Mouse (Mus musculus) layer of hippocampus, adult 18-20 months (tissue): ENCODE data around the gene Fer. TPM values are rescaled to one million over a fixed set of nuclear protein-coding genes. Genes with fewer than 3 reads are reported as not detected.
"Not testable (repeated sequence)": the region's sequence is repeated elsewhere in the genome, so short reads cannot be mapped to it uniquely, and the experiment has no call there.

Experiments
- DNase-seq, 2 experiments: peaks; one replicate each; pipeline ENCODE4 v3.0.0; 2022; ENCODE audit warnings: low spot score in 2 of 2
- long read RNA-seq: library from polyadenylated mRNA; stranded (forward); transcript quantifications from one replicate; pipeline ENCODE4 v2.0.0, GENCODE M21; 2021
- total RNA-seq, 2 experiments: library from RNA; stranded (reverse); gene quantifications; 2 replicates each; pipeline ENCODE4 v1.2.3; 2021

The Fer gene
- 10 to 100 TPM; 33.5 to 35.4 TPM for total RNA-seq
- long read RNA-seq, partial matches to known transcripts, result 5 of 34 reads
- long read RNA-seq, other reads (novel, unspliced or antisense), result 29 of 34 reads

DNA sequence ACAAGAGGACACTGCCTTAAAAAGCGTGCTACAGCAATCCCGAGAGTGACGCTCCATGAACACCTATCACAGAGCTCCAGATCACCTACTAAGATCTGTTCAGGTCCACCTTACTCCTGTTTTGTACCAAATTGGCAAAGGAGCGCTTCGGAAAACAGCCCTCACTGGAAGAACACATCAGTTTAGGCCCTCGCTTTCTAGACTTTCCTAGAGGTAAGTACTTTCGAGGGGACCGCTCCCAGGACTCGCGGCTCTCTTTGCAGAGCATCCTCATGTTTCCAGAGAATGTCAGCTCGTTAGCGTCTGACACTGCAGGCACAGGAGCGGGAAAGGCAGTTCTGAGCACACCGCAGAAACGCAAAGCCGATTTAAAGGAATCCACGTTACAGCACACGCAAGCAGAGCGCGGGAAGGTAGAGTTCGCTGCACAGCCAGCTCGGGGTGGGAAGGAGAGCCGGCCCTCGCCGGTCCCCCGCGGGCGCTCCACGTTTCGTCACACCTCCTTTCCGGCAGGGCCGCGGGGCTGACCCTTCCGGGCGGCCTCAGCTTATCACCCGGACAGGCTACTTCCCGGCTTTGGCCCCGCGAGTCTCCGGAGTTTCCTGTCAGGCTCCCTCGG, at the start of gene Fer:
Fer (plus strand) TSS at position 51 of the 619 bp plus-strand sequence.
- no peak for DNase-seq

DNA sequence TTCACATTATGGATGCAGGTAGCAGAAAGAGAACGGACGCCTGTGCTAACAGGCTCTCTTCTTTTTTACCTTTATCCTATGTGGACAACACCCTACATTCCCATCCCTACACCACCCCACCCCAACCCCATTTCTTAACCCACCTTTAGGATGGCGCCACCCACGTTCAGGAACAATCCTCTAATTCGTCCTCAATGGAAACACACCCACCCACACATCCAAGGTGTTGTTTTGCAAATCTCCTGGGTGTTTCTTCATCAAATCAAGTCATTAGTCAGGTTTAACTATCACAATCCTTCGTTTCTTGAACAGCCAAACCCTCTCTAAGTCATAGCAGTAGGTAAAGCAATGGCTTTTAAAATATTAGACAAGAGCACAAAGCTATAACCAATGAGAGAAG, 49.3 kb upstream of the Fer start:
- DNase-seq, result no peak

GRCm38 (mm10) chr17:63818444-63819027, 44.3 kb upstream of the Fer start:
- DNase-seq, result no peak

- no peak for DNase-seq
Observed at GRCm38 (mm10) chr17:63824141-63824540, 38.7 kb upstream of the Fer start.

GRCm38 (mm10) chr17:63826196-63826595, 36.7 kb upstream of the Fer start:
- no peak for DNase-seq

DNA sequence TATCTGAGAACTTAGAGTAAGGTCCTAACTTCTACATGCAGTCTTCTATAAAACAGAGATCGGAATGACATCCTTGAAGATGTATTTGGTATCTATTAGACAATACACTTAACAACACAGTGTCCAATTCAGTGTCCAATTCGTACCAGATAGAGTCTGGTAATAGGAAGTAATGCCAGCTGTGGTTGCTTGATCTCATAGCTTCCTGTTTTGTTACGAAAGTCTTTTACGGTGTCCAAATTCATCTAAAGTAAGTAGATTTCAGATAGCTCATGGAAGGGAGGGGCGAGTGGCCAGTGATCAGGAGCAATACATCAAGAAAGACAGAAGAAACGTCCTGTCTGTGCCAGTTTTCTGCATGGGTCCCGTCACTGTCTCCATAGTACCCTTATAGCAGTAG, 36.1 kb upstream of the Fer start:
- no peak for DNase-seq

- DNase-seq, result no peak
Observed at GRCm38 (mm10) chr17:63828561-63829332, 34.1 kb upstream of the Fer start.

DNA sequence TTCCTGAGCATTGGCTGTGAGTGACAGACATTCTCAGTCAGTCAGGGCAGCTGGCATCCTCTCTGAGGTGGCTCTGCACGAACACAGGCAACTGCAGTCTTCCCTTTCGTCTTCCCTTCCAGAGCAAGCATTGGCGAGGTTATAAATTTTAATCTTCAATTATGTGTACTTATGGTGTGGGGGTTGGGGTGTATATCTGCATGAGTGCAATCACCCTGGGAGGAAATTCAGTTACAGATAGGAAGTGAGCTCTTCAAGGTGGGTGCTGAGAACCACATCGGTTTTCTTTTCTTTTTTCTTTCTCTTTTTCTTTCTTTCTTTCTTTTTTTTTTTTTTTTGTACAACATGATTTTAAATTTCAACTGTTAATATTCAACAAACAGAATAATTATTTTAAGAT, 31.3 kb upstream of the Fer start:
- DNase-seq, result no peak

- DNase-seq, result no peak
Observed at GRCm38 (mm10) chr17:63836223-63836622, 26.6 kb upstream of the Fer start.

- peak in 1 of 2 experiments; percentile 22 for DNase-seq
Observed at GRCm38 (mm10) chr17:63836641-63837040, 26.2 kb upstream of the Fer start.

DNA sequence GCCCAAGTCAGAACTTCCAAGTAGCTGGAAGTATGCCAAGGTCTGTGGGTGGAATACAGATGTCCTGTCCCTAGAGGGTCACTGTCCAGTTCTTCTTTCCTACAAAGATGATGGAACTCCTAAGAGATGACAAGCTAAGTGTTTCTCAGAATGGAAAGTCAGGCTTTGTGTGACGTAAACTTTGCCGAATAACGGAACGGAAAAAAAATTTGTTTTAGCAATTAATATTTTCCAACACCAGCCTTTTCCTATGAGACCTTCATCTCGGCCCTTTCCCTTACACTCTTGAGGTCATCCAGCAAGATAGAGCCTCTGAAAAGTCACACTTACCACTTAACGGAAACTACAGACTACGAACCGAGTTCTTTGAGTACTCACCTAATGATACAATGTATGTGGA, 24.7 kb upstream of the Fer start:
- no peak for DNase-seq

DNA sequence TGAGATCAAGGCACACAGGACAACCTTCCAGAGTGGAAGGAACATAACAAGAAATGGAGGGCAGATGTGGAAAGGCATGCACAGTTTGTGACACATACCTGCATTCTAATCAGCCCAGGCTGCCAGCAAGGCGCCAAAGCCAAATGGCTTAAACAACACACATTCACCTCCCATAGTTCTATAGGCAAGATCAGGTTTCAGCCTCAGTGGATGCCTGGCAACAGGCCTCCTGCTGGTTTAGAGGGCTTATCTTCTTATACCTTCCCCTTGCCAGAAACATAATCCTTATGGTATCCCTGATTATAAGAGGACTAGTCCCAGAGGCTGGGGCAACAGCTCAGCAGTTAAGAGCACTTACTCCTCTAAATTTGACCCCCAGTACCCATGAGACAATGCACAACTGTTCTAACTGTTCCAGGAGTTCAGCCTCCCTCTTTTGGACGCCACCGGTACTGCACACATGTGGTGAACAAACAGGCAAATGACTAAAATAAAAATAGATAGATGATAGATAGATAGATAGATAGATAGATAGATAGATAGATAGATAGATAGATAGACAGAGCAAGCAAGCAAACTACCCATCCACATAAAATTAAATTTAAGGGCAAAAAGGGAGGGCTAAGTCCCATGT, 23.1 kb upstream of the Fer start:
- no peak for DNase-seq

GRCm38 (mm10) chr17:63842226-63842625, 20.6 kb upstream of the Fer start:
- no peak for DNase-seq

- DNase-seq, result no peak
Observed at GRCm38 (mm10) chr17:63844936-63845335, 17.9 kb upstream of the Fer start.

DNA sequence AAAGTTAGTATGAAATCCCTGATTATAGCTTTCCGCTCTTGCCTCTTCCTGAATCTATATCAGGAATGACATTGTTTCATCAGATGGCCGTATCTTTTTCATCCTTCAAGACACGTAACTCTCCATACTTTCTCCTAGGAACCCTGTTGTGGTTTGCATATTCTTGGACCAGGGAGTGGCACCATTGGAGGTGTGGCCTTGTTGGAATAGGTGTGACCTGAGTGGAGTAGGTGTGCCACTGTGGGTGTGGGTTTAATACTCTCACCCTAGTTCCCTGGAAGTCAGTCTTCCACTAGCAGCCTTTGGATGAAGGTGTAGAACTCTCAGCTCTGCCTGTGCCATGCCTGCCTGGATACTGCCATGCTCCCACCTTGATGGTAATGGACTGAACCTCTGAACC, 17.1 kb upstream of the Fer start:
- not testable (repeated sequence) for DNase-seq

DNA sequence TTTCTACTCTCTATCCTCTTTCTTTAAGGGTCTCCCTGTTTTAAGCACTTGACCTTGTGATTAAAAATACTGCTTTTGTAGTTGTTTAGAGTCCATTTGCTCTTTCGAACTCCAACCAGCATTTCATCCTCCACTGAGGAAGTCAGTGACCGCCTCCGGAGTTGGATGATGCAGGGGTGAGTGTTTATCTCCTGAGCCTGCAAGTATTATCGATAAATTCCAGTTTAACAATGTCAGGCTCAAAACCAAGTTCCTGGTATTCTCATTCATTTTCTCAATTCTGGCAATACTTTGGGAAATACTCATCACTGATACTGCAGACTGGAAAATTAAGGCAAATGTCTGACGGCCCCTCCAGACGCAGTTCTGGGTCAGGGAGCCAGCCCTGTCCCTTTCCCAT, 13.7 kb upstream of the Fer start:
- no peak for DNase-seq

DNA sequence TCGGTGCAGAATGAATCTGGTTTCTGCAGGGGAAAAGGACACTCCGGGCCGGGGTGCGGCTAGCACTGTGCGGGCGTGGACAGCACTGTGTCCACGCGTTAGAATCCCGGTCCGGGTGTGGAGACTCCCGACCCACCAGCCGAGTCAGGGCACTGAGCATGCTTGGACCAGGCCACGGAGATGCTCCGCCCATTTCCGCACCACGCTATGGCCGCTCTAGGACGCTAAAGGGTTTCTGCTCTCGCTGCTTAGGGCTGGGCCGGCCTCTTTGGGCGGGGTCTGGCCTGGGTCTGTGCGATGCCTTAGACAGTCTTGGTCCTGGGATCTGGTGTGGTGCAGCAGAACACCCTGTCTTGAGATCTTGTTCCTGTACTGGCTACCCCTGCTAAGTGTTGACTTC, 13.3 kb upstream of the Fer start:
- peak; percentile 77 to 86 for DNase-seq

DNA sequence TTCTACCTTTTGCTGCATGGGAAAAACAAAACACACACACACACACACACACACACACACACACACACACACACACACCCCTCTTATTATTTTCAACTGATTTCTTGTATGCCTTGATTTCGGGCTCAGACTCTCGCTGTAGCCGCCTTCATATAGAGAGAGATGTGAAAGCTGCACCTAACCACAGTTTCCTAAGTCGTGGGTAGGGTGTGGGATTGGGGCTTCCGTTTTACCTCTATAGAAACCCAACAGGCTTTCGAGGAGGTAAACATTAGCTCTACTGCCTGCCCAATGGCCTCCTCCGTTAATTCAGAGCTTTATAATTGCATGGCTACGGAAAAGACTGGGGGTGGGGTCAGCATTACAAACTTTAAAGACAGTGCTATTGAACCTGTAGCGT, 12.8 kb upstream of the Fer start:
- DNase-seq, result no peak

DNA sequence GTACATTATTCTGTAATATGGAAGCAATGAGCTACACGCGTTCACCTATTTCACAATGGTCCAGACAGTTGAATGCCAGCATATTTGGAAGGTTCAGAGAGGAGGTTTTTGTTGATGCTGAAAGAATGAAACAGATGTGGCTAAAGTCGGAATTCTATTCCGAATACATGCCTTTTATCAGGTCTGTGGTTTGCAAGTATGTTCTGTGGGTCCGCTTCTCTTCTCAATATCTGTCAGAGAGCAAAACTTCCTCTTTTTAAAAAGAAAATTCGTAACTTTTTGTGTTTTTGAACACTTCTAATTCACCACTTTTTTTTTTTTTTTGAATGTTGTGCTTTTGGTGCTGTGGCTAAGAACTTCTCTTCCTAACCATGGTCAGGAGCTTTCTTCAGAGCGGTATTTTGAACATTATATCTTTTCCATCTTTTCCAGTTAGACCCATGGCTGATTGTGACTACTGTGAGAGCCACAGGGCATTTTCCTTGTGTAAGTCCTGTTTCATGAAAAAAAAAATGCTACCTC, 5.8 kb upstream of the Fer start:
- DNase-seq, result no peak

DNA sequence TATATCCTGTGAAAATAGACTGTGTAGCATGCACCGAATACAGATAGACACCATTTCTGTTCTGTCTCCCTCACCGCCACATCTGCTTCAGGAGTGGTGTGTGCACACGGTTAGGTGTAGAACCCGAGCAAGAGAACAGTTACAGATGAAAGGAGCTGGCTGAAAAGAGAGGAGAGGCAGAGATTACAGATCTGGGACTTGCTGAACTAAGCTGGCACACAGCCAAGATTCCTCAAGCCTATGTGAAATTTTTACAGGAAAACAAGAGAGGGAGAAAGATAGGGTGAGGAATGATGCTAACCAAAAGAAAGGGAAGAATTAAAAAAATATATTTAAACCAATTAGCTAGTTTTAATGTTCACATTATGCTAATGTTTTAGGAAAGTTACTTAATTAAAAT, 1.9 kb upstream of the Fer start:
- DNase-seq, result no peak

GRCm38 (mm10) chr17:63862399-63862798, 463 bp upstream of the Fer start:
- DNase-seq, result no peak

- DNase-seq, result peak; percentile 99
Observed at GRCm38 (mm10) chr17:63863647-63864149, 836 bp downstream of the Fer start, which contains the start of gene A930002H24Rik. A930002H24Rik (minus strand) TSS chr17:63863791.
